Mouse (Mus musculus) cerebellum, adult 2 months (tissue): ENCODE measurements at regions not wholly inside any gene's neighbourhood (a gene's known extent, or its start where the extent isn't known, plus 50 kb on each side); places are given as distances from the start of the nearest gene placed in this dataset.

Source experiments
- DNase-seq, 2 experiments: peaks; one replicate each; pipeline ENCODE4 v3.0.0; 2021
- H3K27ac ChIP-seq: fragments of 200-500 bp; 2 replicates; pipeline ENCODE4 v1.5.1; 2012; ENCODE audit warnings: low read length, control low read depth, inconsistent platforms; ENCODE audit not compliant: insufficient read depth
- H3K27me3 ChIP-seq: fragments of 200-500 bp; 2 replicates; pipeline ENCODE4 v1.6.1; 2012; ENCODE audit warnings: inconsistent platforms, mild to moderate bottlenecking, low read length, moderate library complexity; ENCODE audit not compliant: control insufficient read depth, insufficient read depth
- H3K4me1 ChIP-seq: fragments of 200-500 bp; 2 replicates; pipeline ENCODE4 v1.6.1; 2011; ENCODE audit warnings: low read length; ENCODE audit not compliant: control insufficient read depth, insufficient read depth
- H3K4me3 ChIP-seq: fragments of 200-500 bp; replicated peaks from 2 replicates; pipeline ENCODE3; 2011; ENCODE audit warnings: mild to moderate bottlenecking, low read depth, low read length, control low read depth; ENCODE audit not compliant: insufficient read depth
- CTCF ChIP-seq: fragments of 200-500 bp; IDR thresholded peaks from 2 replicates; pipeline ENCODE4 v1.5.1; 2011; ENCODE audit warnings: low read depth, mild to moderate bottlenecking, control low read depth, low read length, moderate library complexity, borderline replicate concordance; ENCODE audit not compliant: insufficient read depth
- POLR2A ChIP-seq: fragments of 200-500 bp; IDR thresholded peaks from 2 replicates; pipeline ENCODE4 v1.6.1; 2011; ENCODE audit warnings: low read length, control low read depth, borderline replicate concordance; ENCODE audit not compliant: insufficient read depth
- WGBS: fragments of 180-500 bp; shearing (Covaris S2); methylation state at CpG from one replicate; pipeline ENCODE4 v1.1.7; 2018; 5-methylcytosine and 5-hydroxymethylcytosine counted together

DNA sequence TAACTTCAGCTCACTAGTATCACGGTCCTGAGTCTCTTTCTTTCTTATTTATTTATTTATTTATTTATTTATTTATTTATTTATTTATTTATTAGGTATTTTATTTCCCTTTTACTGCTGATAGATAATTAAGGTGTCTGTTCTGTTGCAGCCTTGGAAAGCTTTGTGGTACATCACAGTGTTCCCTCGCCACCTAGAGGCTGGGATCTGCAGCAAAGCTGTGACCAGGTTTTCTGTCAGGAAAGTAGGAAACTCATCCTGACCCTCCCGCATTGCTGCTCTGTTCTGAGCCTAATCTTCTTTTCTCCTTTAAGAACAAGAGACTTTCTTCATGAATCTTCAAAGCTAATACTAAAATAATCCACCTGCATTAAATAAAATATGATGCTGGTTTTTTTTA is 60.7 kb upstream of the Steap4 start:
- WGBS, result 70% methylated on average over 3 of the region's 3 CpGs
- H3K4me1 ChIP-seq, result no peaks in the 10 kb centered on the region
- DNase-seq, result peak; percentile 2 to 8
- H3K27me3 ChIP-seq, result no peaks in the 10 kb centered on the region
- TF ChIP-seq POLR2A (no peak), CTCF (peak; percentile 42; the same call in 1 of the 2 replicates)
- no peak overlapping the region for H3K27ac ChIP-seq
- H3K4me3 ChIP-seq, result no peak overlapping the region
